Mouse (Mus musculus): Measurements from ENCODE around the gene Rnf150. TPM values are rescaled to one million over a fixed set of nuclear protein-coding genes. Genes with fewer than 3 reads are reported as not detected.

Rnf150 gene
- polyA plus RNA-seq, 1 experiment, result 3.5 TPM

GRCm38 (mm10) chr8:82843697-82844096 lies 19.5 kb upstream of the Rnf150 start:
- TF ChIP-seq FOSL1 (IDR thresholded peaks at IDR 0.05; ENCODE audit: insufficient read depth, low read length, poor library complexity, severe bottlenecking) (no peak), CTCF (IDR thresholded peaks at IDR 0.05; ENCODE audit: control insufficient read depth, insufficient read depth, insufficient read length) (no peak), CEBPB (IDR thresholded peaks at IDR 0.05; ENCODE audit: low read depth) (no peak), MAX (IDR thresholded peaks at IDR 0.05) (no peak), MYOD1 (IDR thresholded peaks at IDR 0.05; ENCODE audit: control insufficient read depth, insufficient read length, low read depth) (no peak), MYOG (IDR thresholded peaks at IDR 0.05; ENCODE audit: control insufficient read depth, extremely low read depth, insufficient read length) (no peak)
- Histone ChIP-seq H3K36me3 (ENCODE audit: control insufficient read depth, insufficient read depth) (no peaks in the 10 kb centered on the region), H3ac (ENCODE audit: control insufficient read depth, insufficient read length, low read depth) (no peak overlapping the region), H3K4me3 (ENCODE audit: insufficient read depth, poor library complexity, severe bottlenecking) (no peak overlapping the region), H3K79me3 (ENCODE audit: low read depth) (no peaks in the 10 kb centered on the region), H3K79me2 (ENCODE audit: control insufficient read depth, insufficient read depth) (no peaks in the 10 kb centered on the region), H3K27me3 (ENCODE audit: control insufficient read depth, insufficient read depth, insufficient read length) (no peaks in the 10 kb centered on the region)

DNA sequence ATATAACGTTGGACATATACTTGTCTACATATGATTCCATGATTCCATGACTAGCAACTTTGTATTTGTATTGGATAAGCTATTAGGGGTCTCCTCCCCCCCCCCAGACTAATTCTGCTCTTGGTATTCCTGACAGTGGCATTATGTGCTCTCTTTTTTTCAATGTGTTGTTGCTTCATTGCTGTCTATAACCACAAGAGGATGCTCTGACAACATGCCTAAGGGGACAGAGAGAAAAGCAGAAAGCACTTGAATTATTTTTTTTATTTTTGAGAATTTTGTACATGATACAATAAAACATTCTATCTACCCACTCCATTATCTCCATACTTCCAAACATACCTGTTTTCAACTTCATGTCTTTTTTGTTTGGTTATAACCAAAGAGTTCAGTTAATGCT lies 18.7 kb upstream of the Rnf150 start:
- H3K4me3 ChIP-seq (ENCODE audit: insufficient read depth, poor library complexity, severe bottlenecking), result no peak overlapping the region
- H3ac ChIP-seq (ENCODE audit: control insufficient read depth, insufficient read length, low read depth), result no peak overlapping the region
- no peaks in the 10 kb centered on the region for H3K79me3 ChIP-seq (ENCODE audit: low read depth)
- no peaks in the 10 kb centered on the region for H3K27me3 ChIP-seq (ENCODE audit: control insufficient read depth, insufficient read depth, insufficient read length)
- H3K36me3 ChIP-seq (ENCODE audit: control insufficient read depth, insufficient read depth), result no peaks in the 10 kb centered on the region
- no peak for TF ChIP-seq CTCF (IDR thresholded peaks at IDR 0.05; ENCODE audit: control insufficient read depth, insufficient read depth, insufficient read length)
- no peak for TF ChIP-seq CEBPB (IDR thresholded peaks at IDR 0.05; ENCODE audit: low read depth)
- no peak for TF ChIP-seq FOSL1 (IDR thresholded peaks at IDR 0.05; ENCODE audit: insufficient read depth, low read length, poor library complexity, severe bottlenecking)
- no peak for TF ChIP-seq USF1 (IDR thresholded peaks at IDR 0.05; ENCODE audit: low read depth)
- TF ChIP-seq MYOG (IDR thresholded peaks at IDR 0.05; ENCODE audit: control insufficient read depth, extremely low read depth, insufficient read length), result no peak
- TF ChIP-seq MAX (IDR thresholded peaks at IDR 0.05), result no peak
- no peak for TF ChIP-seq MYOD1 (IDR thresholded peaks at IDR 0.05; ENCODE audit: control insufficient read depth, insufficient read length, low read depth)
- H3K79me2 ChIP-seq (ENCODE audit: control insufficient read depth, insufficient read depth), result no peaks in the 10 kb centered on the region

GRCm38 (mm10) chr8:82846098-82846497 lies 17.1 kb upstream of the Rnf150 start:
- Histone ChIP-seq H3K4me3 (ENCODE audit: insufficient read depth, poor library complexity, severe bottlenecking) (no peak overlapping the region), H3K27me3 (ENCODE audit: control insufficient read depth, insufficient read depth, insufficient read length) (no peaks in the 10 kb centered on the region), H3K79me3 (ENCODE audit: low read depth) (no peaks in the 10 kb centered on the region), H3K36me3 (ENCODE audit: control insufficient read depth, insufficient read depth) (no peaks in the 10 kb centered on the region), H3ac (ENCODE audit: control insufficient read depth, insufficient read length, low read depth) (no peak overlapping the region), H3K79me2 (ENCODE audit: control insufficient read depth, insufficient read depth) (no peaks in the 10 kb centered on the region)
- TF ChIP-seq USF1 (IDR thresholded peaks at IDR 0.05; ENCODE audit: low read depth), result no peak
- no peak for TF ChIP-seq CEBPB (IDR thresholded peaks at IDR 0.05; ENCODE audit: low read depth)
- TF ChIP-seq MYOD1 (IDR thresholded peaks at IDR 0.05; ENCODE audit: control insufficient read depth, insufficient read length, low read depth), result no peak

DNA sequence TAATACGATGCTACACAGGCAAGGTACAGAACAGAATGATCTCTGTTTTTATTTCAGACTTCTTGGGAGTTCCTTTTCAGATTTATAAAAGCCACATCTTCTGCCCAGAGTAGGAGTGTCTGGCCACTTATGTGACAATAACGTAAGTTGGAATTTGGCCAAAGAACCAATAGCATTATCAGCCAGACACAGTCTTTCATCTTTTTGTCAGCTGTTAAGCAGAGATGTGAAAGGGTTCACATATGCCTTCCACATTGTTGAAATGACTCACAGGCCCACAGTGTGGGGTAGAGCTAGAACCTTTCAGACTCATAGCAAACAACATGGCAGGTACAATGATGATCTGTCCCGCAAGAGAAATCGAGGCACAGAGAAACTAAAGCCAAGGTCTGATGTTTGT lies 16.4 kb upstream of the Rnf150 start:
- no peaks in the 10 kb centered on the region for H3K36me3 ChIP-seq (ENCODE audit: control insufficient read depth, insufficient read depth)

GRCm38 (mm10) chr8:82858541-82859342 lies 4.4 kb upstream of the Rnf150 start:
- Histone ChIP-seq H3K27me3 (ENCODE audit: control insufficient read depth, insufficient read depth, insufficient read length) (no peaks in the 10 kb centered on the region), H3K79me2 (ENCODE audit: control insufficient read depth, insufficient read depth) (no peaks in the 10 kb centered on the region), H3K79me3 (ENCODE audit: low read depth) (no peaks in the 10 kb centered on the region), H3K4me3 (ENCODE audit: insufficient read depth, poor library complexity, severe bottlenecking) (no peak overlapping the region), H3ac (ENCODE audit: control insufficient read depth, insufficient read length, low read depth) (no peak overlapping the region), H3K36me3 (ENCODE audit: control insufficient read depth, insufficient read depth) (no peaks in the 10 kb centered on the region)
- TF ChIP-seq MYOD1 (IDR thresholded peaks at IDR 0.05; ENCODE audit: control insufficient read depth, insufficient read length, low read depth) (peak; percentile 93), MYOG (IDR thresholded peaks at IDR 0.05; ENCODE audit: control insufficient read depth, extremely low read depth, insufficient read length) (no peak)

More for the DNA sequence above, 16.4 kb upstream of the Rnf150 start:
- Histone ChIP-seq H3K27me3 (ENCODE audit: control insufficient read depth, insufficient read depth, insufficient read length) (no peaks in the 10 kb centered on the region), H3ac (ENCODE audit: control insufficient read depth, insufficient read length, low read depth) (no peak overlapping the region), H3K4me3 (ENCODE audit: insufficient read depth, poor library complexity, severe bottlenecking) (no peak overlapping the region), H3K79me2 (ENCODE audit: control insufficient read depth, insufficient read depth) (no peaks in the 10 kb centered on the region), H3K79me3 (ENCODE audit: low read depth) (no peaks in the 10 kb centered on the region)
- no peak for TF ChIP-seq MYOD1 (IDR thresholded peaks at IDR 0.05; ENCODE audit: control insufficient read depth, insufficient read length, low read depth)
- no peak for TF ChIP-seq FOSL1 (IDR thresholded peaks at IDR 0.05; ENCODE audit: insufficient read depth, low read length, poor library complexity, severe bottlenecking)
- TF ChIP-seq CEBPB (IDR thresholded peaks at IDR 0.05; ENCODE audit: low read depth), result no peak
- no peak for TF ChIP-seq USF1 (IDR thresholded peaks at IDR 0.05; ENCODE audit: low read depth)
- TF ChIP-seq MAX (IDR thresholded peaks at IDR 0.05), result no peak
- no peak for TF ChIP-seq CTCF (IDR thresholded peaks at IDR 0.05; ENCODE audit: control insufficient read depth, insufficient read depth, insufficient read length)
- no peak for TF ChIP-seq MYOG (IDR thresholded peaks at IDR 0.05; ENCODE audit: control insufficient read depth, extremely low read depth, insufficient read length)

DNA sequence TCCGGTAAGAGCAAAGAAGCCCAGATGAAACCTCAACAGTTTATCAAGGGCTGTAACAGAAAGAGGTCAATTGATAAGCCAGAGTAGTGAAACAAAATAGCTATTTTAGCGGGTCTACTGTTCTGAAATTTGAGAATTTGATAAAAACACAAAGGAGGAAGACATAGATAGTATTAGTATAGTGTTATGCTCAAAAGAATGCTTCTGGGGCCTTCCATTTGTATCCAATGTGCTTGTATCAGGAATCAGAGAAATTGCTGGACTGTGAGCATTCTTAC lies 3.9 kb upstream of the Rnf150 start:
- TF ChIP-seq MAX (IDR thresholded peaks at IDR 0.05), result no peak
- H3K36me3 ChIP-seq (ENCODE audit: control insufficient read depth, insufficient read depth), result no peaks in the 10 kb centered on the region
- H3ac ChIP-seq (ENCODE audit: control insufficient read depth, insufficient read length, low read depth), result no peak overlapping the region
- H3K27me3 ChIP-seq (ENCODE audit: control insufficient read depth, insufficient read depth, insufficient read length), result no peaks in the 10 kb centered on the region
- peaks cover 3% of the 10 kb centered on the region for H3K79me2 ChIP-seq (ENCODE audit: control insufficient read depth, insufficient read depth)
- H3K4me3 ChIP-seq (ENCODE audit: insufficient read depth, poor library complexity, severe bottlenecking), result no peak overlapping the region
- no peaks in the 10 kb centered on the region for H3K79me3 ChIP-seq (ENCODE audit: low read depth)

Measured in C2C12 (cell line).